Mouse (Mus musculus): ENCODE data around the gene Rftn2. TPM values are rescaled to one million over a fixed set of nuclear protein-coding genes. Genes with fewer than 3 reads are reported as not detected.

The Rftn2 gene
- total RNA-seq, 1 experiment from 2014 or later = 3.4 TPM

- ATAC-seq (replicated peaks in 1 of 2; ENCODE audit: insufficient read depth in 1 of 2, low FRiP score in 2 of 2, low TSS enrichment in 1 of 2, low read depth in 1 of 2, poor library complexity in 2 of 2, severe bottlenecking in 2 of 2) = peak in 1 of 2 experiments; percentile 62; a peak in 1 of 4 replicates
Measured at GRCm38 (mm10) chr1:55192015-55192414, 34.6 kb downstream of the Rftn2 start.

GRCm38 (mm10) chr1:55186592-55187210, 39.9 kb downstream of the Rftn2 start:
- ATAC-seq (replicated peaks in 1 of 2; ENCODE audit: insufficient read depth in 1 of 2, low FRiP score in 2 of 2, low TSS enrichment in 1 of 2, low read depth in 1 of 2, poor library complexity in 2 of 2, severe bottlenecking in 2 of 2) = no peak

- ATAC-seq (replicated peaks in 1 of 2; ENCODE audit: insufficient read depth in 1 of 2, low FRiP score in 2 of 2, low TSS enrichment in 1 of 2, low read depth in 1 of 2, poor library complexity in 2 of 2, severe bottlenecking in 2 of 2) = no peak
Measured at GRCm38 (mm10) chr1:55185718-55186117, 40.9 kb downstream of the Rftn2 start.

- ATAC-seq (replicated peaks in 1 of 2; ENCODE audit: insufficient read depth in 1 of 2, low FRiP score in 2 of 2, low TSS enrichment in 1 of 2, low read depth in 1 of 2, poor library complexity in 2 of 2, severe bottlenecking in 2 of 2) = no peak
Measured at GRCm38 (mm10) chr1:55182392-55182791, 44.2 kb downstream of the Rftn2 start.

- no peak for ATAC-seq (replicated peaks in 1 of 2; ENCODE audit: insufficient read depth in 1 of 2, low FRiP score in 2 of 2, low TSS enrichment in 1 of 2, low read depth in 1 of 2, poor library complexity in 2 of 2, severe bottlenecking in 2 of 2)
Measured at GRCm38 (mm10) chr1:55179917-55180566, 46.5 kb downstream of the Rftn2 start.

GRCm38 (mm10) chr1:55174558-55175034, 52.0 kb downstream of the Rftn2 start:
- no peak for ATAC-seq (replicated peaks in 1 of 2; ENCODE audit: insufficient read depth in 1 of 2, low FRiP score in 2 of 2, low TSS enrichment in 1 of 2, low read depth in 1 of 2, poor library complexity in 2 of 2, severe bottlenecking in 2 of 2)

- no peak for ATAC-seq (replicated peaks in 1 of 2; ENCODE audit: insufficient read depth in 1 of 2, low FRiP score in 2 of 2, low TSS enrichment in 1 of 2, low read depth in 1 of 2, poor library complexity in 2 of 2, severe bottlenecking in 2 of 2)
Measured at GRCm38 (mm10) chr1:55173720-55174557, 52.6 kb downstream of the Rftn2 start.

GRCm38 (mm10) chr1:55171361-55172325, 54.9 kb downstream of the Rftn2 start:
- no peak; a peak in 1 of 4 replicates for ATAC-seq (replicated peaks in 1 of 2; ENCODE audit: insufficient read depth in 1 of 2, low FRiP score in 2 of 2, low TSS enrichment in 1 of 2, low read depth in 1 of 2, poor library complexity in 2 of 2, severe bottlenecking in 2 of 2)

GRCm38 (mm10) chr1:55168591-55168990, 58.0 kb downstream of the Rftn2 start:
- ATAC-seq (replicated peaks in 1 of 2; ENCODE audit: insufficient read depth in 1 of 2, low FRiP score in 2 of 2, low TSS enrichment in 1 of 2, low read depth in 1 of 2, poor library complexity in 2 of 2, severe bottlenecking in 2 of 2) = no peak

- ATAC-seq (replicated peaks in 1 of 2; ENCODE audit: insufficient read depth in 1 of 2, low FRiP score in 2 of 2, low TSS enrichment in 1 of 2, low read depth in 1 of 2, poor library complexity in 2 of 2, severe bottlenecking in 2 of 2) = no peak
Measured at GRCm38 (mm10) chr1:55167560-55167959, 59.0 kb downstream of the Rftn2 start.

GRCm38 (mm10) chr1:55164005-55164404, 62.6 kb downstream of the Rftn2 start:
- ATAC-seq (replicated peaks in 1 of 2; ENCODE audit: insufficient read depth in 1 of 2, low FRiP score in 2 of 2, low TSS enrichment in 1 of 2, low read depth in 1 of 2, poor library complexity in 2 of 2, severe bottlenecking in 2 of 2) = no peak

- ATAC-seq (replicated peaks in 1 of 2; ENCODE audit: insufficient read depth in 1 of 2, low FRiP score in 2 of 2, low TSS enrichment in 1 of 2, low read depth in 1 of 2, poor library complexity in 2 of 2, severe bottlenecking in 2 of 2) = no peak
Measured at GRCm38 (mm10) chr1:55162781-55163180, 63.8 kb downstream of the Rftn2 start.

- peak; percentile 39 to 46; a peak in 1 of 4 replicates for ATAC-seq (replicated peaks in 1 of 2; ENCODE audit: insufficient read depth in 1 of 2, low FRiP score in 2 of 2, low TSS enrichment in 1 of 2, low read depth in 1 of 2, poor library complexity in 2 of 2, severe bottlenecking in 2 of 2)
Measured at GRCm38 (mm10) chr1:55161895-55162294, 64.7 kb downstream of the Rftn2 start.

- no peak for ATAC-seq (replicated peaks in 1 of 2; ENCODE audit: insufficient read depth in 1 of 2, low FRiP score in 2 of 2, low TSS enrichment in 1 of 2, low read depth in 1 of 2, poor library complexity in 2 of 2, severe bottlenecking in 2 of 2)
Measured at GRCm38 (mm10) chr1:55160831-55161638, 65.5 kb downstream of the Rftn2 start.

- ATAC-seq (replicated peaks in 1 of 2; ENCODE audit: insufficient read depth in 1 of 2, low FRiP score in 2 of 2, low TSS enrichment in 1 of 2, low read depth in 1 of 2, poor library complexity in 2 of 2, severe bottlenecking in 2 of 2) = no peak
Measured at GRCm38 (mm10) chr1:55160218-55160617, 66.4 kb downstream of the Rftn2 start.

- no peak for ATAC-seq (replicated peaks in 1 of 2; ENCODE audit: insufficient read depth in 1 of 2, low FRiP score in 2 of 2, low TSS enrichment in 1 of 2, low read depth in 1 of 2, poor library complexity in 2 of 2, severe bottlenecking in 2 of 2)
Measured at GRCm38 (mm10) chr1:55158821-55159220, 67.8 kb downstream of the Rftn2 start.
